Mouse (Mus musculus): Measurements from ENCODE around the gene Slc26a1.

The Slc26a1 gene

DNA sequence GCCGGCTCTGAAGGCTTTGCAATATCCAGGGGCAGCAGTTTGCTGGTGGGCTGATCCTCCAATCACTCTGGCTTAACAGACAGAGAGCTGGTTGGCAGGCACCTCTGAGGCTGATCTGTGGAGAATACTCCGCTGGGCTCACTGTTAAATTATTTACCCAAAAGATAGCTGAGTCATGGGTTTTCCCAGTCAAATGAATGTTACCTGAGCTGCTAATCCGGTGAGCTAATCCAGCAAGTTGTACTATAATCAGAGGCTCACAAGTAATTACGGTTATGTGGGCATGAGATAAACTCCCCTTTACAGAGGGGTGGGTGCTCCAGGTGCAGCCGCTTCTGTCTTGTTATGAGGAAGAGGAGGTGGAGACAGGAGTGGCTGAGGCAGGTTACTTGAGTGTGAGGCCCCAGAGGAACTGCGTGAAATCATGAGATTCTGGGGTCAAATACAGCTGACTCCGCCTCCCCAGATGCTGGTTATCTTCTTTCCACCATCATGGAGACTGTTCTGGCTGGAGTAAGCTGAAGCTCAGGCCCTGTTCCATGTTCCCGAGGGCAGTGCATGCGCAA, at the start of gene Slc26a1:
TSS of gene Slc26a1 (minus strand) at position 319 of the 566 bp plus-strand sequence.
- CTCF ChIA-PET: interaction anchor here in 2 of 4 experiments (0.6 to 1.2 kb wide), 3 partner anchors 17 to 247 kb away, joined by 3 read pairs; partner anchors contain the start of gene Fgfrl1 (in 1 of the 2)
- POLR2A ChIA-PET: interaction anchor here in 2 of 4 experiments (0.8 to 1.7 kb wide), 6 partner anchors 8 to 47 kb away, joined by 3 to 6 read pairs (median 4); partner anchors contain the start of genes Gak (in 2 of the 2) and Tmem175 (in 2 of the 2)

DNA sequence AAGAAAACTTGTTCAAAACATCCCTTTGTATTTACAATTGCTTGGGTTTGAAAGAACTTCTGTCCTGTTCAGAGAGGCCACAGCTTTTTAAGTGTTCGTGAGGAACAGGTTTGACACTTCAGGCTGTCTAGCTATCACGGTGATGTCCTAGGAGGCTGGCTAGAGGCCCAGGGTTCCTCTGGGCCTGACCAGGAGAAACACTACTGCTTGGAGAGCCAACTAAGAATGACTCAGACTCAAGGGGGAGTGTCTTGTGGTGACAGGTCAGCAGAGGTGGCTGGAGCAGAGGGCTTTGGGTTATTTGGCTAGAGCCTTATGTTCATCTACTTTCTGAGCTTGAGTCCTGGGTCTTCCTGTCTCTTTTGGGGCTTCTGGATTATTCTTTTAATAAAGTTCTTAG, 48.6 kb upstream of the Slc26a1 start:
- POLR2A ChIA-PET: no interaction called here

DNA sequence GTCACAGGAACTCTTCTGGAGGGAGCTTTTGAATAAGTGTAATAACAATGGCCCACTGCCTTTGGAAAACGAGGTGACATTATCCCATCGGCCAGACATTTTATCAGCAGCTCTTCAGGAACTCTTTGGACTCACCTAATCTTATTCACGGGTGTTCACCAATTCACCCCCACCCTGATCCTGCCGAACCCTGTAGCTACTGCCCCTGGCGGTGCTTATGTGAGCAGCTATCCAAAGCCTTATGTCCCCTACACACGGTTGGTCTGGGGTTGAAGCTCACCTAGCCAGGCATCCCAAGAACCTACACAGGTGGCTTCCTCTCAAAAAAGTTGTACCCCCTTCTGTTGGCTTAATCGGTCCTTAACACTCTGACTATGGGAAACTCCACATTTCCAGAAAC, 44.4 kb upstream of the Slc26a1 start:
- ChIA-PET POLR2A (interaction anchor here in 2 of 4 experiments (0.7 to 2.1 kb wide), 11 partner anchors 9 to 286 kb away, joined by 3 to 7 read pairs (median 4); partner anchors contain the start of genes Atp5k (in 1 of the 2), Dgkq (in 1 of the 2), Fgfrl1 (in 1 of the 2) and Gak (in 1 of the 2)), CTCF (interaction anchor here in 3 of 4 experiments (0.6 to 2.2 kb wide), 16 partner anchors 9 to 1758 kb away, joined by 3 to 10 read pairs (median 5); partner anchors contain the start of genes Fgfrl1 (in 2 of the 3) and Dgkq (in 1 of the 3))

More for the DNA sequence above, 48.6 kb upstream of the Slc26a1 start:
- CTCF ChIA-PET: no interaction called here

DNA sequence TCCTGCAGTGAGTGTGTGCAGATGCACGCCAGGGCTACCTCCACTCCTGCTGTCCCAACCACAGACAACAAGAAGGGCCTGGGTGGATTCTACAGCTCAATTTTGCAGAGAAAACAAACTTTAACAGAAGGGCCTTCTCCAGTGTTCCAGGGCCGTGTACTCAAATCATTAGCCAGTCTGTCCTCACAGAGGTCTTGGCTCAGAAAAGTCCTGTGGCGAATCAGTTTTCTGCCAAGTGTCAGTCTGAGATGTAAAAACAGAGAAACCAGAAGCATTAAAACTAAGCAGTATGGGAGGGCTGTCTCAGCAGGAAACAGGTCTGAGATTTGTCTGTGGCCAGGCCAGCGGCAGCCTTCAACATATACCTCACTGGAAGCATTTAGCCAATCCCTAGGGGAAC, 42.7 kb upstream of the Slc26a1 start:
- POLR2A ChIA-PET: interaction anchor here in 1 of 4 experiments (1.0 kb wide), 1 partner anchor 9 kb away, joined by 3 read pairs; no protein-coding TSS in a partner anchor

DNA sequence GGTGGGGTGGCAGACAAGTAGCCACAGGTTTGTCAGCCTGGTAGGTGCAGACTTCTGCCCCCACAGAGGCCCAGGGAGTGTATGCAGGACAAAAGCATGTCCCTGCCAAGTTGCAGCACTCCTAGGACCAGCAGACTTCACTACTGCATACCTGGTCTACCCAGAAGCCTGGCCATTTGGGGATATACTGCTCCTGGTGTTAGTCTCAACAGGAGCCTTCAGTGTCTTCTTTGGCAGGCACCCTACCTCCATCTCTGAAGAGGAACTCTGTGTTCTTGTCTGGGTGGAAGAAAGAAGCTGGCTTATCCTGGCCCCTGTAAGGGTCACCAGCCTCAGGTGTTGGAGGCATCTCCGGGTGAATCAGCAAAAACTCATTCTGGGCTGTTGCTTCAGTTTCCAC, 40.6 kb upstream of the Slc26a1 start:
- CTCF ChIA-PET: interaction anchor here in 2 of 4 experiments (1.5 to 1.7 kb wide), 2 partner anchors 11 kb away, joined by 4 read pairs; no protein-coding TSS in a partner anchor
- POLR2A ChIA-PET: interaction anchor here in 1 of 4 experiments (1.3 to 1.4 kb wide), 2 partner anchors 16 to 56 kb away, joined by 3 read pairs; partner anchors contain the start of gene Idua

More for the DNA sequence above, 42.7 kb upstream of the Slc26a1 start:
- CTCF ChIA-PET: interaction anchor here in 2 of 4 experiments (0.6 to 1.0 kb wide), 2 partner anchors 9 to 857 kb away, joined by 3 to 5 read pairs; no protein-coding TSS in a partner anchor

DNA sequence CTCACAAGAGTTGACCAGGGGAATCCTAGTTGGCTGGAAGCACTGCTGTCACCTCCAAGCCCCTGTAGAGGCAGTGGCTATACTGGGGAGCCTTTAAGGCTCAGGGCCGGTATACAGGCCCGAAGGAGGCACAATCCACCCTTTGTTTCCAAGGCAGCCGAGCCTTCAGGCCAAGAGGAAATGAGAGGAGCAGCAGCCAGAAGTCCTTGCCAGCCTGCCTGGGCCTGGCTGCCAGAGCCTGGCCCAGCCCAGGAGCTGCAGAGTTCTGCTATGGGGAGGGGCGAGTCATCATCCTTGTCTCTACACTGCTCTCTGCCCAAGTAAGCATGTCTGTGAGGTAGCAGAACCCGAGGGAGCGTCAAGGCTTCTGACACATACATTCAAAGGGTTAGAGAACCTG, 38.8 kb upstream of the Slc26a1 start:
- ChIA-PET CTCF (interaction anchor here in 2 of 4 experiments (1.3 to 1.7 kb wide), 2 partner anchors 13 kb away, joined by 3 to 5 read pairs; no protein-coding TSS in a partner anchor), POLR2A (no interaction called here)

DNA sequence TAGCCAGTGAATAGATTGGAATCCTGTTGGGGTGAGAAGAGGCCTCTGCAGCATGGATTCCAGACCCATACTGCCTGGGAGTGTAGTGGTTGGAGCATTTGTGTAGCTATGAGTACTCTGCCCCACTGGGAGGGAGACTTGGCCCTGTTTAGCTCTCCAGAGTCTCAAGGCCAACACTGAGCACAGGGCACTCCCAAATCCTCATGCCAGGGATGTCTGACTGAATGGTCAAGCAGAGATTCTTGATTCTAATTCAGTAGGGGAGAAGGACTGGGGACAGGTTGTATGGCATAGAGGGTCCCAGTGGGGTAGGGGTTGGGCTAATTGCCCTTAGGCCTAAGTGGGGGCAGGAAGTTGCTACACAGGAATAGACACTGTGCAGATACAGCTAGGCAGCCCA, 38.3 kb upstream of the Slc26a1 start:
- ChIA-PET CTCF (interaction anchor here in 2 of 4 experiments (1.3 to 1.7 kb wide), 2 partner anchors 13 kb away, joined by 3 to 5 read pairs; no protein-coding TSS in a partner anchor), POLR2A (no interaction called here)

DNA sequence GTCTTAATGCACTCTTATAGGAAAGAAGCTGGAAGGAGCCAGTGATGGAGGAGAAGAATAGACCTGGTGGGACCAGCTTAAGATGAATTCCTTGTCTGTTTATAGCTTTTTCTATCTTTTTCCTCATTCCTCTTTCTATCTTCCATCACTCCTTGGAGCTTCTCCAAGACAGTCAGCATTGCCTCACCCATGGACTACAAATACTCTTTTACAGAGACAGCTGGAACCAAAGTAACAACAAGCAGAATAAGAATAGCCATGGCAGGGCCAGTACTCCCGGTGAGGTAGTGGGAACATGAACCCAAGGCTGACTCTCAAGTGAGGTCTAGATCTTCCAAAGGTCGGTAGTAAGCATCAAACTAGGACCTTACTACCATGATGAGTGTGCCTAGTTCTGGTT, 37.7 kb upstream of the Slc26a1 start:
- POLR2A ChIA-PET: no interaction called here
- CTCF ChIA-PET: no interaction called here

DNA sequence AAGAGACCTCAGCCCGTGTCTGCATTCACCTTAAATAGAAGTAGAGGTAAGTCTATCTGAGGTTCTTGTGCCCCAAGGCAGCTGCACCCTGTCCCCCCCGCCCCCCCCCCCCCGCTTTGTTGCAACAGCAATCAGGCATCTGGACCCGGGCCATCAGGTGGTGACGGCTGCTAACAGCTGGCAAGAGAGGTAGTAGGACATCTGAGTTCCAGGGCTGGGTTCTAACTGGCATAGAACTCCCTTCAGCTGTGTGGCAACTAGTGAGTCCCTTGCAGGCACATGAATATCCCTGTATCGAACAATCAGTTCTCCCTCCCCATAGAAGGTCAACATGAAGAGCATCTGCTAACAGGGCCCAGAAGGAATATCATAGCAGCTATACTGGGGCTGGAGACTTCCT, 36.6 kb upstream of the Slc26a1 start:
- CTCF ChIA-PET: no interaction called here
- POLR2A ChIA-PET: interaction anchor here in 1 of 4 experiments (0.6 kb wide), 1 partner anchor 919 kb away, joined by 3 read pairs; no protein-coding TSS in a partner anchor

DNA sequence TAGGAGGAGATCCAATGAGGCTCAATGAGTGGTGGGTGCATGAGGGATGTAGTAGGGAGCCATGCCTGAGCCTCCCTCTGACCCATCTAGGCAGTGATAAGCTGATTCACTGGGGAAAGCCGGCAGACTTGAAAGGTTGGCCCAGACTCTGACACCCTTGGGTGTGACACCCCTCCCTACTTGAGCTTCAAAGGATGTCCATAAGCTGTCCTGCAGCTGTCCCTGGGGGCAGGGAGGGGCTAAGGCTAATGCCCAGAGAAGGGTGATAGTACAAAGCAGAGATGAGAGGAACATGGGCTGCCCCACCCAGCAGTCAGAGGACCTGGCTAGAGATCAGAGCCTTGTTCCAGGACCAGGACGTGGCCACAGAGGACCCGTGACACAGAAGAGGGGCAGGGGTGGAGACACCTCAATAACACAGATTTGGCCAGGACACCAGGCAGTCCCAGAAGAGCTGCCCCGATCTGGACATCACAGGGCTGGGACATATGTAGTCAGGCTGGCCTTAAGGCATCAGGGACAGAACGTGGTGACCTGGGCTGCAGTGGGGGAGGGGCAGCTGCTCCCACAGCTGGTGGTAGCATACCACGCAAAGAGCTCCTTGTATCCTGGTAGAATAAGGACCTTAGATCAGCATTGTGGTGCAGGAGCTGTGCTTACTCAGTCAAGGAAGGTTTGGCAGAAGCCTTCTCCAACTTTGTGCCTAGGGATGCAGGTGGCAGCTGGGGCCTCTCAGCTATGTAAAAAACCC, 33.8 kb upstream of the Slc26a1 start:
- POLR2A ChIA-PET: interaction anchor here in 3 of 4 experiments (0.6 to 2.0 kb wide), 8 partner anchors 8 to 338 kb away, joined by 3 to 7 read pairs (median 3); no protein-coding TSS in a partner anchor
- CTCF ChIA-PET: interaction anchor here in 2 of 4 experiments (0.6 to 1.7 kb wide), 2 partner anchors 18 to 1001 kb away, joined by 7 read pairs; no protein-coding TSS in a partner anchor

DNA sequence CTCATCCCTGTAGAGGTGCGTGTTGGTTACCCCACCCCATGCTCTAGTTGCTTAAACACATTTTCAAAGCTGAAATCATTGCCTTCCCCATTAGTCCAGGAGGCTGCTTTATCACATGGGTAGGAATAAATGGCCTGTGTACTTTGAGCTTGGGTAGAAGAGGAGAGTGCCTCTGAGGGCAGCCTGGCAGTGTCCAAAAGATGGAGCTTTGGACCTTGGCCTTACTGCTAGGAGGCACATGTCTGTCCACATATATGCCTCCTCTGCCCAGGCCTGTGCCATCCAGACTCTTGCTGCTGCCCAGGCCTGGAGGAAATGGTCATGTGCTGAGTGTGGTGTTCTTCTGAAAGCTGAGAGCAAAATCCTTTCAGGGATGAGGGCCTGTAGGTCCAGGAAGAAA, 33.0 kb upstream of the Slc26a1 start:
- ChIA-PET CTCF (interaction anchor here in 3 of 4 experiments (0.5 to 1.7 kb wide), 4 partner anchors 19 to 65 kb away, joined by 3 to 7 read pairs (median 4); no protein-coding TSS in a partner anchor), POLR2A (interaction anchor here in 2 of 4 experiments (1.1 to 2.0 kb wide), 4 partner anchors 9 to 338 kb away, joined by 3 to 7 read pairs (median 4); no protein-coding TSS in a partner anchor)

DNA sequence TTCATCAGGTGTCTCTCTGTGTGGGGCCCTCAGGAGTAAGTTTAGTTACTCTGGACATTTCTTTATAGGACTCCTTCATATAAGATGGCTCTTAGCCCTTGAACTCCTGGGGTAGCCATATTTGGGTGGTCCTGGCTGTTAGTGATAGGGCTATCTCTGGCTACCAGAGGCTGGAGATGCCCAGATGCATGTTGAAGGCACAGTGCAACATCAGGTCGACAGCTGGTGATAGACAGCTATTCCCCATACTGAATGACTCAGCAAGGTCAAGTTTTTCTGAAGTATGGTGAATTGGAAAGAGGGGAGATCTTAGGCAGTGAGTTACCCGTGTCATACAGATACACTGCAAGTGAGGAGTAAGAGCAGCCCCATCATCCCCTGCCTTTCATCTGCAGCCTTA, 32.4 kb upstream of the Slc26a1 start:
- POLR2A ChIA-PET: interaction anchor here in 2 of 4 experiments (1.1 to 2.0 kb wide), 4 partner anchors 8 to 28 kb away, joined by 3 to 7 read pairs (median 4); no protein-coding TSS in a partner anchor
- CTCF ChIA-PET: interaction anchor here in 3 of 4 experiments (0.5 to 1.2 kb wide), 5 partner anchors 12 to 673 kb away, joined by 3 to 4 read pairs (median 3); no protein-coding TSS in a partner anchor

DNA sequence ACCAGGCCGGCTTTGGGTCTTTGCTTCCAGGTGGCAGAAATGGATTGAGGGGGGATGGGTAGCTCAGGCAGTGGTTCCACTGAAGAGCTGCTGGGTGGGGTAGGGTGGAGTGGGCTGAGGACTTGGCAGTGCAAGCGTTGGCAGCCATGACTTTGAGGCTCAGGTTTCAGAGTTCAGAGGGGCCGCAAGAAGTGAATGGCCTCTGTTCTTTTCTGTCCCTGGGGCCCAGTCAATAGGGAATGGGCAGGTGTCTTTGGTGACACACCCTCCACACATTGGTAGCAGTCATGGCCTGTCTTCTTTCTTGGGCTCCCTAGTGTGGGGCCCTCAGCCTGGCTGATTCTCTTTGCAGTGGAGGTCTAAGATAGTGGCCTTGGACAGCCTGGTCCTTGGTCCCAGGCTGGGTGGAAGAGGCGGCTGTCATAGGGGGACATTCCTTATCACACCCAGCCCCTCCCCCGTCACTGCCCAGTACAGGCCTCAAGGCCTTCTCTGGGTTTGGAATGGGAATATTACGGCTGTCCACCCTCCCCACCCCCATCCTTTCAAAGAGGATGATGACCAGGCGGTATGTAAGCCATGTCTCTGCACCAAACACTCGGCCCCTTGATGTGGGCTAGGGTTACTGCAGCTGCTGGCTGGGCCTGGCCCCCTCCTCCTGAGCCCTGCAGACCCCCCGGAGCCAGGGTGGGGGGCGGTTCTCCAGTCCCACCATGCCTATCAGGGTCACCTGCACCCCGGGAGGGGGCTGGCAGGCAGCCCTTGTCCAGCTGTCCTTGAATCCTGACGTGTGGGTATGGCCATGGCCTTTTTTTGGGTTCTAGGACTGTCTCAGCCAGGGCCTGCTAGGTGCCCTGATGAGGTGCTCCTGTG, 28.6 kb upstream of the Slc26a1 start:
- POLR2A ChIA-PET: interaction anchor here in 3 of 4 experiments (0.6 to 2.2 kb wide), 7 partner anchors 9 to 73 kb away, joined by 3 to 7 read pairs (median 5); partner anchors contain the start of gene Dgkq (in 1 of the 3)
- CTCF ChIA-PET: interaction anchor here in 2 of 4 experiments (0.6 to 1.2 kb wide), 4 partner anchors 10 to 613 kb away, joined by 3 to 5 read pairs (median 4); no protein-coding TSS in a partner anchor

DNA sequence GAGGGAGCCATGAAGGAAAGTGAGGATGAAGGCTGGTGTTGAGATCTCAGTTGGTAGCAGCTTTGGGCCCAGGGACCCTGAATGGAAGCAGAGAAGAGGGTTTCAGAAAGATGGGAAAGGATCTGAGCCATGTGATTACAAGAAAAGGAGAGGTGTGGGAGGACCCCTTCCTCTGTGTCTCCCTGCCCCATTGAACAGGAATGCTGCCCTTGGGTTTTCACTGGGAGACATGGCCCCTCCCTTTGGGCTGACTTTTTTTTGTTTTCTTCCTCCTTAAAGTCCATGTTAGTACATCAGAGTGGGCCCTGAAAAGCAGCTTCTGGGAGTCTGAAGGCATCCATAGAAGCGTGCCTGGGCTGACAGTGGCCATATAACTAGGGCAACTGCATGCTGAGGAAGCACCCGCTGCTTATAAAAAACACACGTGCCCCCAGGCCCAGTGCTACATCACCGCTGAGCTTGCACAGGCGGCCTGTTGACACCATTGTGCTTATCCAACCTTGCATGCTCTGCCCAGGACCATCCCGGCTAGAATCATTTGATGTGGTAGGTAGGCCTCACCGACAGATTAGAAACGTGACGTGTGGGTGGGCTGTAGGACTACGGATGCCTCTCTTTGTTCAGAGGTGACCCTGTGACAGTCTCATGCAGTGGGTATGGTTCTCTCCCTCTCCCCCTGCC, 26.1 kb upstream of the Slc26a1 start:
- ChIA-PET CTCF (interaction anchor here in 1 of 4 experiments (0.5 to 1.2 kb wide), 2 partner anchors 18 to 22 kb away, joined by 3 to 5 read pairs; no protein-coding TSS in a partner anchor), POLR2A (interaction anchor here in 2 of 4 experiments (0.7 to 1.5 kb wide), 4 partner anchors 18 to 50 kb away, joined by 3 to 4 read pairs (median 3); no protein-coding TSS in a partner anchor)

DNA sequence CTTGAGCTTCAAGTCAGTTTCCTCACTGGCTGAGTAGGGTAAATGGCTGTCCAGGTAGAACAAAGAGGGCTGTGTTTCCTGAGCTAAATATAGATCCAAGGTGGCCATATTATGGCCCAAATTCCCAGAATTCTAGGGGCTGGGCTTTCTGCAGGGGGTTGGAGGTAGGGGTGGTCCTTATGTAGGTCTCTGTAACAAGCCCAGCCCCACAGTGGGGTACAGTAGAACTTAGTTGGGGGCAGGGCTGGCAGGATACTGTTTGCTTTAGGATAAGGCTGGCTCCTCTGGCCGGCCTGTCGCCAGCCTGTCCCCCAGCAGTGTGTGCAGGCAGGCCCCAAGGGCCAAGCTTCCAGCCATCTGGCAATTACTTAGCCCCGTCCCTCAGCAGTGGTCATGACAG, 25.0 kb upstream of the Slc26a1 start:
- CTCF ChIA-PET: interaction anchor here in 2 of 4 experiments (0.6 to 1.2 kb wide), 3 partner anchors 19 to 50 kb away, joined by 3 to 5 read pairs (median 3); no protein-coding TSS in a partner anchor
- POLR2A ChIA-PET: interaction anchor here in 2 of 4 experiments (0.9 to 3.4 kb wide), 10 partner anchors 9 to 672 kb away, joined by 3 to 14 read pairs (median 3); partner anchors contain the start of gene Dgkq (in 2 of the 2)

DNA sequence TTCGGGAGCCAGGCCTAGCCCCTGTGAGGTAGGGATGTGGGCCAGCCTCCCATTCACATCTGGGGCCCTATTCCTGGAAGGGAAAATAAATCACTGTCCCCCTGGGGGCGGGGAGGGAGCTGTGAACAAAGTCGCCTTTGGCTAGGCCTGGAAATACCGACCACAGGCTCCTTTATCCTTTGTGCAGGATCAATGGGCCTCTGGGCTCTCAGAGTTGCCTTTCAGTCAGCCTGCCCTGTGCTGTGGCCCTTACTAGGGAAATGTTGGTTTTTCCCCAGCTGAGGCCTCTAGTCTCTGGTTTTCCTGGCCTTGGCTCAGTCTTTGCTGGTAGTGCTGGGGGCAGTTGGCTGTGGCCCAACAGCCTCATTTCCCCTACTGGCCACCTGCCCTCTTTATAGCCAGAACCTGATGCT, 22.0 kb upstream of the Slc26a1 start:
- POLR2A ChIA-PET: interaction anchor here in 2 of 4 experiments (1.4 to 3.4 kb wide), 2 partner anchors 28 kb away, joined by 4 to 14 read pairs; partner anchors contain the start of gene Dgkq (in 2 of the 2)
- CTCF ChIA-PET: no interaction called here

All from embryonic stem cell, embryonic (primary cell).